Mouse (Mus musculus): ENCODE results near the gene Armc5.

- TF ChIP-seq MAX (IDR thresholded peaks at IDR 0.05): no peak
- TF ChIP-seq MYOG (IDR thresholded peaks at IDR 0.05; ENCODE audit: control insufficient read depth, extremely low read depth, insufficient read length): no peak
These were observed at the start of gene Armc5 for GRCm38 (mm10) chr7:128236856-128237592.

Measured in C2C12 (cell line).